Mouse (Mus musculus) heart, adult 2 months (tissue): ENCODE data around the gene Ddx28. TPM values are rescaled to one million over a fixed set of nuclear protein-coding genes. Genes with fewer than 3 reads are reported as not detected.

ENCODE experiments used
- DNase-seq, 2 experiments: peaks; one replicate each; pipeline ENCODE4 v3.0.0; 2021
- H3K27ac ChIP-seq: fragments of 200-600 bp; 2 replicates; pipeline ENCODE4 v1.8.1; 2022
- H3K27me3 ChIP-seq: fragments of 200-500 bp; 2 replicates; pipeline ENCODE4 v1.6.1; 2012; ENCODE audit warnings: mild to moderate bottlenecking, low read length, inconsistent platforms, mixed read lengths; ENCODE audit not compliant: control insufficient read depth, insufficient read depth
- H3K36me3 ChIP-seq: fragments of 200-500 bp; 2 replicates; pipeline ENCODE4 v1.6.1; 2012; ENCODE audit warnings: low read length, inconsistent platforms; ENCODE audit not compliant: control insufficient read depth, insufficient read depth
- H3K4me1 ChIP-seq: fragments of 200-500 bp; 2 replicates; pipeline ENCODE4 v1.6.1; 2011; ENCODE audit warnings: low read length; ENCODE audit not compliant: control insufficient read depth, insufficient read depth
- H3K4me3 ChIP-seq: fragments of 200-600 bp; 2 replicates; pipeline ENCODE4 v1.8.1; 2022
- H3K79me2 ChIP-seq: fragments of 200-500 bp; replicated peaks from 2 replicates; pipeline ENCODE4 v1.6.1; 2012; ENCODE audit warnings: mild to moderate bottlenecking, inconsistent platforms, low read length, moderate library complexity, mixed read lengths; ENCODE audit not compliant: control insufficient read depth, insufficient read depth
- H3K9ac ChIP-seq: fragments of 200-500 bp; 2 replicates; pipeline ENCODE4 v1.6.1; 2012; ENCODE audit warnings: low read depth, mild to moderate bottlenecking, control low read depth, inconsistent platforms, low read length, mixed read lengths
- CTCF ChIP-seq: fragments of 200-600 bp; IDR thresholded peaks from 2 replicates; pipeline ENCODE4 v1.8.1; 2022; ENCODE audit warnings: antibody characterized with exemption, mild to moderate bottlenecking, moderate library complexity
- EP300 ChIP-seq: fragments of 200-500 bp; IDR thresholded peaks from 2 replicates; pipeline ENCODE4 v1.6.1; 2011; ENCODE audit warnings: low read depth, low read length, control low read depth; ENCODE audit not compliant: insufficient read depth
- POLR2A ChIP-seq: fragments of 200-500 bp; IDR thresholded peaks from 2 replicates; pipeline ENCODE4 v1.6.1; 2011; ENCODE audit warnings: mild to moderate bottlenecking, low read depth, low read length, control low read depth; ENCODE audit not compliant: insufficient read depth
- WGBS: fragments of 180-500 bp; shearing (Covaris S2); methylation state at CpG from one replicate; pipeline ENCODE4 v1.1.7; 2018; 5-methylcytosine and 5-hydroxymethylcytosine counted together
- intact Hi-C: fragments of 180-260 bp; cut with DNase I; formaldehyde crosslinking; loops from one replicate; pipeline ENCODE4 v1.15.1; 2025
- polyA plus RNA-seq: library from polyadenylated mRNA; depleted of rRNA; stranded (reverse); fragments of >200 nt; gene quantifications from 2 replicates; pipeline ENCODE4 v1.2.3, GENCODE M21; 2012
- total RNA-seq, 2 experiments: library from RNA; stranded (reverse); gene quantifications; 2 replicates each; pipeline ENCODE4 v1.2.3; 2021

The Ddx28 gene
- total and polyA plus RNA-seq, 3 experiments = 5.7 to 10.0 (median 9.2) TPM

GRCm38 (mm10) chr8:106055038-106055437 lies 43.4 kb upstream of the Ddx28 start:
- Histone ChIP-seq H3K27me3 (no peaks in the 10 kb centered on the region), H3K9ac (no peak overlapping the region), H3K4me1 (peaks cover 2% of the 10 kb centered on the region), H3K36me3 (no peaks in the 10 kb centered on the region), H3K4me3 (no peak overlapping the region), H3K27ac (peak overlapping the region; percentile 68), H3K79me2 (no peaks in the 10 kb centered on the region)
- 63% methylated on average over 3 of the region's 3 CpGs for WGBS
- intact Hi-C loops = no loop called here
- DNase-seq = no peak
- no peak for TF ChIP-seq EP300

GRCm38 (mm10) chr8:106054190-106054811 lies 42.6 kb upstream of the Ddx28 start:
- Histone ChIP-seq H3K79me2 (no peaks in the 10 kb centered on the region), H3K4me3 (no peak overlapping the region), H3K27ac (peak overlapping the region; percentile 68), H3K36me3 (no peaks in the 10 kb centered on the region), H3K27me3 (no peaks in the 10 kb centered on the region), H3K4me1 (peaks cover 2% of the 10 kb centered on the region), H3K9ac (no peak overlapping the region)
- intact Hi-C loops = no loop called here
- TF ChIP-seq CTCF (no peak), EP300 (no peak; the same call in 1 of the 2 replicates)
- DNase-seq = peak; percentile 55 to 83
- 51% methylated on average over 6 of the region's 6 CpGs for WGBS

- DNase-seq = peak in 1 of 2 experiments; percentile 49
- Histone ChIP-seq H3K27ac (no peak overlapping the region), H3K4me3 (no peak overlapping the region), H3K4me1 (peaks cover 2% of the 10 kb centered on the region), H3K27me3 (no peaks in the 10 kb centered on the region), H3K79me2 (no peaks in the 10 kb centered on the region), H3K9ac (no peak overlapping the region), H3K36me3 (no peaks in the 10 kb centered on the region)
- TF ChIP-seq POLR2A = no peak
- no peak for TF ChIP-seq CTCF
- TF ChIP-seq EP300 = no peak
- 81% methylated on average over 9 of the region's 9 CpGs for WGBS
- intact Hi-C loops = no loop called here
Observed at GRCm38 (mm10) chr8:106052510-106053089, 40.9 kb upstream of the Ddx28 start.

- H3K36me3 ChIP-seq = no peaks in the 10 kb centered on the region
- H3K27ac ChIP-seq = no peak overlapping the region
- no peak for DNase-seq
- no peak overlapping the region for H3K9ac ChIP-seq
- no peaks in the 10 kb centered on the region for H3K79me2 ChIP-seq
- H3K4me3 ChIP-seq = no peak overlapping the region
- no peak for TF ChIP-seq POLR2A
- no peak for TF ChIP-seq CTCF
- no peak for TF ChIP-seq EP300
- peaks cover 4% of the 10 kb centered on the region for H3K4me1 ChIP-seq
- WGBS = 76% methylated on average over 3 of the region's 3 CpGs
- intact Hi-C loops = no loop called here
- no peaks in the 10 kb centered on the region for H3K27me3 ChIP-seq
Observed at GRCm38 (mm10) chr8:106051068-106051467, 39.4 kb upstream of the Ddx28 start.

GRCm38 (mm10) chr8:106049840-106050239 lies 38.2 kb upstream of the Ddx28 start:
- 92% methylated on average over 6 of the region's 6 CpGs for WGBS
- Histone ChIP-seq H3K36me3 (no peaks in the 10 kb centered on the region), H3K4me1 (peaks cover 4% of the 10 kb centered on the region), H3K79me2 (no peaks in the 10 kb centered on the region), H3K4me3 (no peak overlapping the region), H3K27me3 (no peaks in the 10 kb centered on the region), H3K9ac (no peak overlapping the region), H3K27ac (no peak overlapping the region)
- intact Hi-C loops = no loop called here
- DNase-seq = no peak
- TF ChIP-seq CTCF = no peak
- TF ChIP-seq POLR2A = no peak
- TF ChIP-seq EP300 = no peak

- TF ChIP-seq CTCF = no peak
- no peak for TF ChIP-seq EP300
- no peak overlapping the region for H3K27ac ChIP-seq
- 84% methylated on average over 5 of the region's 5 CpGs for WGBS
- H3K4me3 ChIP-seq = no peak overlapping the region
- no peaks in the 10 kb centered on the region for H3K79me2 ChIP-seq
- peaks cover 7% of the 10 kb centered on the region for H3K4me1 ChIP-seq
- no peaks in the 10 kb centered on the region for H3K27me3 ChIP-seq
- intact Hi-C loops = no loop called here
- DNase-seq = no peak
- no peaks in the 10 kb centered on the region; the same call in 1 of the 2 replicates for H3K36me3 ChIP-seq
- H3K9ac ChIP-seq = no peak overlapping the region
Observed at GRCm38 (mm10) chr8:106047854-106048630, 36.4 kb upstream of the Ddx28 start.
